Mouse (Mus musculus): Measurements from ENCODE around the gene Sfxn5. TPM values are rescaled to one million over a fixed set of nuclear protein-coding genes. Genes with fewer than 3 reads are reported as not detected.
A peak's percentile ranks its signal among the peaks of the same experiment; 100 is the strongest.

Gene Sfxn5
- 8.3 and 10.2 TPM in 2 replicates for polyA plus RNA-seq (2016; fragmentation: Nextera tagmentation; extraction: Ambion mirVana)

DNA sequence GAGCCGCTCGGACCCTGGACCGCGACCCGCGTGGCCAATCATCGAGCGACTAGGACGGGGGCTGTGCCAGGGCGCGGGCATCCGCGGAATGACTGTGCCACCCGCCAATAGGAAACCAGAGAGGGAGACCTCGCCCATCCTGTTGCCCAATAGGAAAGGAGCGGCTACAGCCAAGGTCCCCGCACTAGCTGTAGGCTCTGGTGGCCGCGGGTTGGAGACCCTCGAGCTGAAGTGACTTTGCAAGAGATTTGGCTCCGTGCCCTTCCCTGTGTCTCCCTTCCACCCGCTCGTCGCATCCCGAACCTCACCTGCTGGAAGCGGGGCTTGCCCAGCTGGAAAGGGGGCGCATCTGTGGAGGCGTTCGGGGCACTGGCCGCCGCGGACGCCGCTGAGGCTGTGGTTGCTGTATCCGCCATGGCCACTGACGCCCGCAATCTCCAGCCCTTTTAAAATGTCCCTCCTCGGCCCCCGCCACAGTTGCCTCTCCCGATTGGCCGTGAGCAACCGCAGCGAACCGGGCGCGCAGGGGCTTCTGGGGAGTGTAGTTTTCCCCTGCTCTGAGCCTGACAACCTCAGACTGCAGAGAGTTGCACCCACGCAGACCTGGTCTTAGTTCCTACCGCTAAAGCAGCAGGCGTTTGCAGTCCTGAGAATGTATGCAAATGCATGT is at the start of gene Sfxn5:
Sfxn5 (minus strand) TSS at position 423 of the 670 bp plus-strand sequence.
- peaks cover 47% of the 10 kb centered on the region for H3K27me3 ChIP-seq
- WGBS: under 1% methylated on average over 49 of the region's 49 CpGs
- H3K4me1 ChIP-seq (replicated peaks): peaks cover 14% of the 10 kb centered on the region
- H3K4me2 ChIP-seq: peak within 1 kb of the TSS; percentile 96
- H3K36me3 ChIP-seq: 0 out of 2 replicates have a peak, but pooled peaks cover 12% of the 10 kb centered on the region
- peak; percentile 99 for ATAC-seq (ENCODE audit: insufficient number of reproducible peaks, insufficient read depth, low FRiP score, low TSS enrichment, low read depth)
- peak within 1 kb of the TSS; percentile 68 for H3K4me3 ChIP-seq (replicated peaks)
- peak within 1 kb of the TSS; percentile 89 for H3K27ac ChIP-seq
- peak within 1 kb of the TSS; percentile 71 for H3K9ac ChIP-seq (replicated peaks)
- no peaks in the 10 kb centered on the region for H3K9me3 ChIP-seq

DNA sequence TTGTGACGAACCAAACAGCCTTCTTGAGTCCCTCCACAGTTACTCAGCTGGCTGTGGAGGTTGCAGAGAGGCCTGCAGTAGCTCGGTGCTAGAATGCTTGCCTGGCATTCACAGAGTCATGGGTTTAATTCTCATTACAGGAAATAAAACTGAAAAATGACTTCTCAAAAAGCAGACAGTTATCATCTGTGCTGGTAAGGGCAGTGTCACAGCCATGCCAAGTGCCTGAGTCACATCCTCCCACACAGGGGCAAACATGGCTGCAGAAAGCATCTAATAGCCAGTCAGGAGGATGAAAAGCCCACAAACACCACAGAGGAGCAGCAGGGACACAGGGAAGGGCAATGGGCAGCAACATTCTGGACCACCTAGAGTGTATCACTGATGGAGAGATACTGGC is 49.6 kb upstream of the Sfxn5 start:
- peaks cover 7% of the 10 kb centered on the region for H3K4me1 ChIP-seq (replicated peaks)
- H3K9me3 ChIP-seq: no peaks in the 10 kb centered on the region
- H3K36me3 ChIP-seq: no peaks in the 10 kb centered on the region
- no peak overlapping the region for H3K27ac ChIP-seq
- H3K4me3 ChIP-seq (replicated peaks): no peak overlapping the region
- no peak overlapping the region for H3K9ac ChIP-seq (replicated peaks)
- WGBS: 84% methylated on average over 2 of the region's 2 CpGs
- H3K4me2 ChIP-seq: no peak overlapping the region
- no peak for ATAC-seq (ENCODE audit: insufficient number of reproducible peaks, insufficient read depth, low FRiP score, low TSS enrichment, low read depth)
- H3K27me3 ChIP-seq: peaks cover 14% of the 10 kb centered on the region

GRCm38 (mm10) chr6:85381648-85382020 is 48.4 kb upstream of the Sfxn5 start:
- no peak overlapping the region for H3K27ac ChIP-seq
- H3K4me1 ChIP-seq (replicated peaks): peaks cover 7% of the 10 kb centered on the region
- no peak overlapping the region for H3K4me3 ChIP-seq (replicated peaks)
- H3K9me3 ChIP-seq: no peaks in the 10 kb centered on the region
- no peaks in the 10 kb centered on the region for H3K36me3 ChIP-seq
- H3K27me3 ChIP-seq: peaks cover 10% of the 10 kb centered on the region
- no peak overlapping the region for H3K9ac ChIP-seq (replicated peaks)
- ATAC-seq (ENCODE audit: insufficient number of reproducible peaks, insufficient read depth, low FRiP score, low TSS enrichment, low read depth): no peak
- WGBS: 84% methylated on average over 10 of the region's 10 CpGs
- H3K4me2 ChIP-seq: no peak overlapping the region

DNA sequence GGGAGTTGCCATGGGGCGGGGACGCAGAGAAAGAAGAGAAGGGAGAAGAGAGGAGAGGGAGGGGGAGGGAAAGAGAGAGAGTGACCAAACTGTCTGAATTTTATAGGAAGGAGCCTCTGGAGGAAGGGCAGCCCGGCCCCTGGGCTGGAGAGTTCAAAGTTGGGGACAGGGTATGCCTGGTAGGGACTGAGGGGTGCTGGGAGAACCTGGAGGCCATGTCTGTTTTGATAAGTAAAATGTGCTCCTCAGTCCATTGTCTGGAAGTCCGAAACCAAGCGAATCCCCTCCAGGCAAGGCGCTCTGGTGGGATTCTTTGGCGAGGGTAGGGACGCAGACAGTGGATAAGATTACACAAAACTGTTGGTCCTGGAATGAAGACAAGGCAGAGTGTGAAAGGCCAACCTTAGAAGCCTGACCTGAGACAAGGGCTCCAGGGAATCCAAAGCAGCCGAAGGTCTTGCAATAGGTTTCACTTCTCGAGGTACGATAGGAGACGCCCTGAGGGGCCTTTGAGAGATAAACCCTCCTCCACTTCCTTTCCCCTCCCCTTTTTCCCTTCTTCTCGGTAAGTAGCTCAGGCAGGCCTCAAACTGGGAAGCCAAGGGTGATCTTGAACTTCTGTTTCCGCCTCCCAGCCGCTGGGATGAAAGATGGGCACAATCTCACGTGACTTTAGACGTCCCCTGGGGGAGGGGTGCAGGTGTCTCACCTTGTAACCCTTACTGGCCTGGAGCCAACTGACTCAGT is 47.9 kb upstream of the Sfxn5 start:
- H3K4me1 ChIP-seq (replicated peaks): peaks cover 7% of the 10 kb centered on the region
- no peaks in the 10 kb centered on the region for H3K9me3 ChIP-seq
- no peak overlapping the region for H3K9ac ChIP-seq (replicated peaks)
- no peak overlapping the region for H3K4me3 ChIP-seq (replicated peaks)
- no peaks in the 10 kb centered on the region for H3K36me3 ChIP-seq
- no peak overlapping the region for H3K27ac ChIP-seq
- WGBS: 29% methylated on average over 17 of the region's 17 CpGs
- H3K4me2 ChIP-seq: peak overlapping the region; percentile 42
- ATAC-seq (ENCODE audit: insufficient number of reproducible peaks, insufficient read depth, low FRiP score, low TSS enrichment, low read depth): peak; percentile 56
- peaks cover 5% of the 10 kb centered on the region for H3K27me3 ChIP-seq

- peaks cover 7% of the 10 kb centered on the region for H3K4me1 ChIP-seq (replicated peaks)
- no peaks in the 10 kb centered on the region for H3K36me3 ChIP-seq
- peak overlapping the region; percentile 42 for H3K4me2 ChIP-seq
- no peaks in the 10 kb centered on the region for H3K27me3 ChIP-seq
- 26% methylated on average over 10 of the region's 10 CpGs for WGBS
- H3K27ac ChIP-seq: no peak overlapping the region
- H3K4me3 ChIP-seq (replicated peaks): no peak overlapping the region
- H3K9ac ChIP-seq (replicated peaks): no peak overlapping the region
- peak; percentile 80 for ATAC-seq (ENCODE audit: insufficient number of reproducible peaks, insufficient read depth, low FRiP score, low TSS enrichment, low read depth)
- no peaks in the 10 kb centered on the region for H3K9me3 ChIP-seq
These were observed 47.1 kb upstream of the Sfxn5 start for GRCm38 (mm10) chr6:85380201-85380900.

- Histone ChIP-seq H3K4me3 (replicated peaks) (no peak overlapping the region), H3K9ac (replicated peaks) (no peak overlapping the region), H3K4me2 (no peak overlapping the region), H3K27me3 (peaks cover 2% of the 10 kb centered on the region; the same call in 1 of the 2 replicates), H3K36me3 (no peaks in the 10 kb centered on the region), H3K9me3 (no peaks in the 10 kb centered on the region), H3K27ac (no peak overlapping the region), H3K4me1 (replicated peaks) (peaks cover 9% of the 10 kb centered on the region)
- ATAC-seq (ENCODE audit: insufficient number of reproducible peaks, insufficient read depth, low FRiP score, low TSS enrichment, low read depth): no peak
- WGBS: 53% methylated on average over 8 of the region's 8 CpGs
These were observed 45.4 kb upstream of the Sfxn5 start for GRCm38 (mm10) chr6:85378629-85379028.

DNA sequence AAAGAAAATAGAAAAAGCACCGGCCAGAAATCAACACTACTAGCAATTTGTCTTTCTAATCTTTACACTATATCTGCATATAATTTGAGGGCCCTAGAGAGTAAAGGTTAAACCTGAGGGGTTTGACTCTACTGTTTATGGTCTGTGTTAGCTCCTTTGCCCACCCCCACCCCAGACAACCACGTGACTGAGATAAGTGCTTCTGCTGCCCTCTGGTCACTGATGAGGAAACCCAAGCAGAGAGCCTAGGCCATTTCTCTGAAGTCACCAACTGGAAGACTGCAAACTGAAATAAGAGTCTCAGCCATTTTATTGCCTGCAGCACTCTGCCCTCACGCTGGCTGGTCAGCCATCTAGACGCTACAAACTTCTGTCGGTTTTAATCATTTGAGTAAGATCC is 44.7 kb upstream of the Sfxn5 start:
- Histone ChIP-seq H3K27me3 (peaks cover 10% of the 10 kb centered on the region; the same call in 1 of the 2 replicates), H3K9ac (replicated peaks) (no peak overlapping the region), H3K4me2 (no peak overlapping the region), H3K4me1 (replicated peaks) (peaks cover 17% of the 10 kb centered on the region), H3K9me3 (no peaks in the 10 kb centered on the region), H3K4me3 (replicated peaks) (no peak overlapping the region), H3K27ac (no peak overlapping the region), H3K36me3 (no peaks in the 10 kb centered on the region)
- 35% methylated on average over 5 of the region's 5 CpGs for WGBS
- no peak for ATAC-seq (ENCODE audit: insufficient number of reproducible peaks, insufficient read depth, low FRiP score, low TSS enrichment, low read depth)

DNA sequence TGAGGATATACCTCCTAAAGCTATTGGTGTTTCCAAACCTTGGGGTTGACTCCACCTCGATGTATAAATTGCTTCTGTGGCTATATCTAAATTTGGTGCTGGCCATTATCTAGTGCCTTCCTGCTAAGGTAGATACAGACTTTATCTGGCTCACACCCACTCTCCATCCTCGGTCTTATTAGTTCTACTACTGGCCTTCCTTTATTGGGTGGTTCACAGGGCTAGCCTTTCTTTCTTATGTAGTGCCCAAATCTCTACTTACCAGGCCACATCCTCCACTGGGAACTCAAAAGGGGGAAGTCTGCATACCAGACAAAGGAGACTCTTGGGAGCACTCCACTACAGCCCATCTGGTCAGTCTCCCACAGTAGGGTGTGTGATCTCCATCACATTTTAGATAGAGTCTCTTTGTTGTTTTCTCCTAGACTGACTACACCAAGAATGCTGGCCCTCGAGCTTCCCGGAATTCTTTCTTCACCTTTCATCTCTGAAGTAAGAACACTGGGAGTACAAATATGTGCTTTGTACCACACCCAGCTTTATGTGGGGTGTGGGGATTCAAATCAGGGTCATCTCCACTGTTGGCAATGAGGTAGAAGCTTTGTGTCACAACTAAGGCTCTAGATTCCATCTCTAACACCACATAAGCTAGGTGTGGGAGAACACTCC is 44.0 kb upstream of the Sfxn5 start:
- Histone ChIP-seq H3K4me1 (replicated peaks) (peaks cover 21% of the 10 kb centered on the region), H3K36me3 (no peaks in the 10 kb centered on the region), H3K4me2 (no peak overlapping the region), H3K4me3 (replicated peaks) (no peak overlapping the region), H3K9ac (replicated peaks) (no peak overlapping the region), H3K9me3 (no peaks in the 10 kb centered on the region), H3K27ac (no peak overlapping the region), H3K27me3 (peaks cover 14% of the 10 kb centered on the region; the same call in 1 of the 2 replicates)
- no peak for ATAC-seq (ENCODE audit: insufficient number of reproducible peaks, insufficient read depth, low FRiP score, low TSS enrichment, low read depth)
- whole genome bisulfite sequencing: 75% methylated on average over 4 of the region's 4 CpGs

DNA sequence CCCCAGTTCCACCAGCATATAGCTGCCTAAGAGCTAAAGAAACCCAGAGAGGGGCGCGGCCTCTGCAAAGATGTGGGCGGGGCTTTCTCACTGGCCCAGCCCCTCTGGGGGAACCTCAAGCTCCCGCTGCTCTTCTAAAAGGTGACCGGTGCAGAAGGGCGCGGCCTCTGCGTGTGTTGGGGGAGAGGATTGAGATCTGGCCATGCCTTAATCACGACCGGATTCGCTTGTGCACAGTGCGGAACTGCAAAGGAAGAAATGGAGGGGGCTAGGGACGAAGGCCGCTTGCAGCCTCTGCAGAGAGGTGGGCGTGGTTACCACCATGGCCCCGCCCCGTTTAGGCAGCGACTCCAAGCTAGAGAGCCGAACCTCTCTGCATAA is 41.5 kb upstream of the Sfxn5 start:
- H3K27ac ChIP-seq: no peak overlapping the region
- peak overlapping the region; percentile 79 for H3K4me3 ChIP-seq (replicated peaks)
- 0 out of 2 replicates have a peak, but pooled peaks cover 6% of the 10 kb centered on the region for H3K36me3 ChIP-seq
- ATAC-seq (ENCODE audit: insufficient number of reproducible peaks, insufficient read depth, low FRiP score, low TSS enrichment, low read depth): peak; percentile 93
- H3K27me3 ChIP-seq: peaks cover 14% of the 10 kb centered on the region; the same call in 1 of the 2 replicates
- peak overlapping the region; percentile 85 for H3K4me2 ChIP-seq
- peak overlapping the region; percentile 81 for H3K9ac ChIP-seq (replicated peaks)
- H3K9me3 ChIP-seq: no peaks in the 10 kb centered on the region
- peaks cover 14% of the 10 kb centered on the region for H3K4me1 ChIP-seq (replicated peaks)
- WGBS: under 1% methylated on average over 19 of the region's 19 CpGs

DNA sequence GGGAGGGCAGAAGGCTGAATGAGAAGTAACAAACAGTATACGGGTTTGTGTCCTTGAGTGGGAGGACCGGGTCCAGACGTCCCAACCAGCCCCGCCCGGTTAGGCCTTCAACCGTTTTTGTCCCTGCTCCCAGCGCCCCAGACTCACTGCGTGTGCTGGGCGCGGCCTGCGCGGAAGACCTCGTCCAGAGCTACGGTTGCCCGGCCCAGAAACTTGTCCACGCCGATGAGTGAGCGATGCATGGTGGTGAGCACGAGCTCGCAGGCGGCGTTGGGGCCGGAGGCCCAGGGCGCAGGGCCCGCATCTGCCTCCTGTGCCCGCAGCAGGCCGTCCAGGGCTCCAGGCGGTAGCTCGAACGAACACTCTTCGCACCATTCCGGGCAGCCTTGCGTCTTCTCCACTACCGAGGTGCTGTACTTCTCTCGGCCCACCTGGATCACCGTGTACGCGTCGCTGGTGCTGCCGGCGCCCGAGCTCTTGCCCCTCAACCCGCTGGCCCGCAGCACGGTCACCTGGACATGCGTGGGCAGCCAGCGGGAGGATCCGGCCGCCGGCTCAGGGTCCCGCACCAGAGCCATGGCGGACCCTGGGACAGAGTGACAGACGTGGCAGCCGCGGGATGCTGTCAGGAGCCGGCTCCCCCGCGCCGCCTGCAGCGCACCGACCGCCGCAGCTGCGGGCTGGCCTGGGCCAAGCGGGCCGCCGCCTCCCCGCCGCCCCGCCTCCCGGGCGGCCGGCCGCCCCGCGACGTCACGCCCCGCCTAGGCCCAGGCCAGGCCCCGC is 40.9 kb upstream of the Sfxn5 start, which contains the start of gene Rab11fip5:
Rab11fip5 (minus strand) TSS at position 684 of the 783 bp plus-strand sequence.
- H3K4me2 ChIP-seq: peak within 1 kb of the TSS; percentile 85
- no peaks in the 10 kb centered on the region for H3K9me3 ChIP-seq
- H3K27me3 ChIP-seq: peaks cover 14% of the 10 kb centered on the region; the same call in 1 of the 2 replicates
- peak within 1 kb of the TSS; percentile 81 for H3K9ac ChIP-seq (replicated peaks)
- H3K27ac ChIP-seq: peak within 1 kb of the TSS; percentile 53
- peaks cover 20% of the 10 kb centered on the region for H3K4me1 ChIP-seq (replicated peaks)
- H3K4me3 ChIP-seq (replicated peaks): peak within 1 kb of the TSS; percentile 79
- WGBS: 2% methylated on average over 80 of the region's 80 CpGs
- H3K36me3 ChIP-seq: 0 out of 2 replicates have a peak, but pooled peaks cover 6% of the 10 kb centered on the region
- ATAC-seq (ENCODE audit: insufficient number of reproducible peaks, insufficient read depth, low FRiP score, low TSS enrichment, low read depth): peak; percentile 16; the same call in 1 of the 2 replicates

Measured in limb, embryonic 12.5 days (tissue).